Mouse (Mus musculus): ENCODE results near the gene Parvb. TPM values are rescaled to one million over a fixed set of nuclear protein-coding genes. Genes with fewer than 3 reads are reported as not detected.

The Parvb gene
- polyA plus RNA-seq, 3 experiments from 2014 or later, result 0.89 to 2.1 TPM; not detected in 1

DNA sequence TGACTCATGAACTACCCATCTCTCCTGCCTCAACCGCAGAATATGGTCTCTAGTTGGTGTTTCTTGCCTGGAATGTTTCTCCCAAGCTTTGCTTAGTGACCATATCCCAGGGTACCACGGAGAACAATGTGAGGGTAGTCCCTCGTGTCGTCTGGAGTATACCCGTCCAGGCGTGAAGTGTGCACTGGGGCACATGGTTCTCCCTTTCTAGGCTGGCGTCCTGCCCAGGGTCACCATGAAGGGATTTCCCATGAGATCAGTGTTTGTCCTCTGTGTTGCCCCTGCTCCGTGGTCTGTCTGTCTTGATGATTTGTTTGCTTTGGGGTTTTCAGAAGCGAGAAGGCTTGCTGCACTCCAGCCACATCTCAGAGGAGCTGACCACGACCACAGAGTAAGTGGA lies 63.4 kb downstream of the Parvb start:
- no peak for ATAC-seq

GRCm38 (mm10) chr15:84297454-84297853 lies 65.6 kb downstream of the Parvb start:
- ATAC-seq, result no peak

DNA sequence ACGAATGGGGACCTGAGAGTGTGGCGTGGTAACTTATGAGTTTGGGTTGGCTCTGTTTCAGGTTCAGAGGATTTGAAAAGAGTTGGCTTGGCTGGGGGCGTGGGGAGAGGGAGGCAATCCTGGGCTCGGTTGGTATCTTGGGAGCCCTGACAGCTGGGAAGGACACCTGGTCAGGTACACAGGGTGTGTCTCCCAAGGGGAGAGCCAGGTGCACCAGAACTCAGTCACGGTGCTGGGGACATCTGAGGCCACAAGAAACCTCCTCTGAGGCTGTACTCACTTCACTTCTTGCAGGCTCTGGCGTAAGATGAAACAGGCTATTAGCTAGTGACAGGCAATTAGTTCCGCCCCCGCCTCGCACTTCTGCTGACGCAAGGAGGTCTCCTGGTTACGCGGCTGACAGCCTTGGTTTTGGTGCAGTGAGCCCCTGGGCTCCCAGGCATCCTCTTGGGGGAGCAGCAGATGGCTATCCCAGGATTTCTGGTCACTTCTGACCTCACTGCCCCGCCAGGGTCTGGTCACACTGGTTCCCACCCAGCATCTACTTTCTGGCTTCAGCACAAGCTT lies 67.0 kb downstream of the Parvb start:
- ATAC-seq, result no peak

- ATAC-seq, result no peak
Measured at GRCm38 (mm10) chr15:84299662-84300333, 68.0 kb downstream of the Parvb start.

- ATAC-seq, result no peak
Measured at GRCm38 (mm10) chr15:84300591-84300990, 68.7 kb downstream of the Parvb start.

DNA sequence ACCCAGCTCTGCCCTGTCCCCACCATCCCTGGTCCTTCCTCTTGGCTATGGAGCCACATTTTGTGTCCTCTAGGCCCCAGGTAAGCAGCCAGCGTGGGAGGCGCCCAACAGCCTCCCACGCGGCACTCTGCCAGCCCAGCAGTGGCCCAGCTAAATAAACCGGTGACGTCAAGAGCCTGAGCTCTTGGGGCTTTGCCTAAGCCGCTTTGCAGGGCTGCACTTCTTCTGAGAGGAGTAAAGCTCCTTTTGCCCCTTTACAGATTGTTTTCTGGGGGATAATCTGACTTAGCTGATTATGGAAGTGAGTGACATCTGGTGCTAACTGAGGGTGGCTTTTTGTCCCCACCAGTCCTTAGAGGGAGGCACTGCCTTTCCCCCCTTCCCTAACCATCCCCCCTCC lies 69.2 kb downstream of the Parvb start:
- ATAC-seq, result no peak

DNA sequence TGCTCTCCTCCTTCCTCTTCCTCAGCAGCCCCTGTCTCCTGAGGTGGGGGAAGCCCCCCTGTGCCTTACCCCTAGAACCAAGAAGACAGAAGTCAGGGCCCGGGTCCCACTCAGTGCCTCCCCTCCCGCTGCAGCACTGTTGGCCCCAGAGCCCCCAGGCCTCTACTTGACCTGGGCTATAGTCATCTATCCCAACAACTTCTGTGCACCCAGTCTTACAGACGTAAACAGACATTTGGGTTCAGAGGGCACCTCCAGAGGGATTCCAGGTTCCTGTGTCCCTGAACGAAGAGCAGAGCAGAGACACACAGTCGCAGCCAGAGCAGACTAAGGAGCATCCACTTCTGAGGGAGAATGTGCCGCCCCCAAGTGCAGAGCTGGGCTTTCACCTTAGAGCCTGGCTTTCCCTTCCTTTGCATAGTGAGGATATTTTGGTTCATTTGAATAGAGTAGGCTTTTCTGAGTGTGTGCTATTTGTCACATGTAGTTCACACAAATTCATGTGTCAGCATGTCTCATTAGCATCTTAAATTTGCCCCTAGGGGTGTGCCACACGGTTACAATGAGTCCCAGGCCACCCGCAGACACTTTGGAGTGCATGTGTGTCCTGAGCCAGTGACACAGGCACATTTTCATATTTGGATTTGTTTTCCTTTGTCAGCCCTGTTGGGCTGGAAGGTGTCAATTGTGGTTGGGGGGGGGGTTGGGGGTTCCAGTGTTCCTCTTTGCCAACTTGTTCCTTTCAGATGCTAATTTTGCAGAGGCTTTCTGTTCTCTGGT lies 70.0 kb downstream of the Parvb start:
- no peak for ATAC-seq

DNA sequence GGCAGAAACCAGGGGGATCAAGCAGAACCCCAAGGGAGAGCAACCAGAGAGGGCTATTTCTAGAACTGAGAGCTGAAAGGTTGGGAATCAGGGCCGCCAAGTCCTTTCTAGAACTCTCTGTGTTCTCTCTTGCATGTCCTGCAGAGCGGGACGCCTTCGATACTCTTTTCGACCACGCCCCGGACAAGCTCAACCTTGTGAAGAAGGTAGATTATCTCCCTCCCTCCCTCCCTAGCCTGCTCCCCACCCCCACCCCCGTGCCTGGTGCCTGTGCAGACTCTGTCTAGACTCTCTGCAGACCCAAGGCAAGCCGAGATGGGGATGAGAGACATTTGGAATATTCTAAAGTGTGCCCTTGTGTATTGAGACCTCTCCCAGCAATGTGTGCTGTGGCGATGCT lies 71.4 kb downstream of the Parvb start:
- no peak for ATAC-seq

DNA sequence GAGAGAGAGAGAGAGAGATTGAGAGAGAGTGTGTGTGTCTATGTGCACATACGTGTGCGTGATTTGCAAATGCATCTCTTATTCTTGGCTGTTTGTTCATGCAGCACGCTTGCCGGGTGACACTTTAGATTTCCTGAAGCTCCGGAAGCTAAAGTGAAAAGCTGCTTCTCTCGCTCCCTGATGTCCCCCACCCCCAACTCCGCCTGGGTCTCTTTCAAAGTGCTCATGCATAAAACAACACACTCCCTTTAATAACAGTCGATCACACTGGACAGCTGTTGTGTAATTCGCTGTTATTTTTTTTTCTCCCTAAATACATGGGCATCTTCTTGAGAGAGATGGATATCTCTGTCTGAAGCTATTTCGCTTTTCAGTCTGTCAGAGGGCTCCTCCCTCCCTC lies 73.5 kb downstream of the Parvb start:
- ATAC-seq, result no peak

- no peak for ATAC-seq
Measured at GRCm38 (mm10) chr15:84310271-84310670, 78.4 kb downstream of the Parvb start.

- no peak for ATAC-seq
Measured at GRCm38 (mm10) chr15:84311295-84312085, 79.6 kb downstream of the Parvb start.

- no peak for ATAC-seq
Measured at GRCm38 (mm10) chr15:84312878-84313565, 81.2 kb downstream of the Parvb start.

DNA sequence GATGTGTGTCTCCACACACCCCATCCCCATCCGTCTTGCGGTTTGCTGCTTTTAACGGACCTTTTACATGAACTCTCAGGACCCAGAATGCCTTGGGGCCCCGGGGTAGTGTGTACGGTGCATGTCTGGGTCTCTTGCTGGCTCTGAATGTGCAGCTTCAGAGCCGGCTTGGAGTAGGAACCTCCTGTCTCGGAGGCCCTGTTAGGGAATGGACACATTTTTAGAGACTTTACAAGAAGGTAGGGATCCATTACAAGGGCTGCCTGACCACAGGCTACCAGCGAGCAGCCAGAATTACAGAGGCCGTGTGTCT lies 81.7 kb downstream of the Parvb start:
- ATAC-seq, result peak; percentile 75

GRCm38 (mm10) chr15:84314420-84315080 lies 82.7 kb downstream of the Parvb start:
- no peak for ATAC-seq

DNA sequence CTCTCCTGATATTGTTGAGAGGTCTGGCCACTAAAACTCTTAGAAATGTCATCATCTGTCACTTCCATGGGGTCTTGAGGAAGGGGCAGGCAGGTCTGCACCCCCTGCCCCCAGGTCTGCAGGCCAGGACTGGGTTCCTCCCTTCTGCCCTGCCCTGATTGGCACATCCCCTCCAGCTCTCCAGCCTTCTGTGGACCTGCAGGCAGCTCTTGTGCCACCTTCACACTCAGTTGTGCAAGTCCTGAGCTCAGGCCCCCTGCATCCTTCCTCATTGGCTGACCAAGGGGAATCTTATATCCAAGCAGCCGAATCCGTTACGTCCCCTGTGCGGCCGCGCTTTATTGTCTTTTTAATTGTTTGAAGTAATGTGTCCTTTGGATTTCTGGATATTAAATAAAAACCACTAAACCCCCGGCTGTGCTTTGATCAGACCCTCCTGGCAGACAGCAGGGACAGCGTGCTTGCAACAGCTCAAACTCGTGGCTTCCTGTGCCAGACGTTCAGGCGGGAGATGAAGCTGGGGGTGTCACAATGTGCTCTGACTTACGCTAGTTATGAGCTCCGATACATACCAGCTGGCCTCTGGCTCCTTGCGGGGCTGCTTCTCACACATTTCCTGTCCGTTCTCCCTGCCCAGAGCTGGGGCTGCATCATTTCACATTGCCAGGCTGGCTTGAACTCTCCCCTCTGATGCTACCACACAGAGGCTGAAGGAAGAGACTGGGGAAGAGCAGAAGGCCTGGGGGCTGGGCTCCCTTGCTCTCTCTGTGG lies 83.6 kb downstream of the Parvb start:
- ATAC-seq, result no peak

- ATAC-seq, result no peak
Measured at GRCm38 (mm10) chr15:84319393-84319792, 87.5 kb downstream of the Parvb start.

DNA sequence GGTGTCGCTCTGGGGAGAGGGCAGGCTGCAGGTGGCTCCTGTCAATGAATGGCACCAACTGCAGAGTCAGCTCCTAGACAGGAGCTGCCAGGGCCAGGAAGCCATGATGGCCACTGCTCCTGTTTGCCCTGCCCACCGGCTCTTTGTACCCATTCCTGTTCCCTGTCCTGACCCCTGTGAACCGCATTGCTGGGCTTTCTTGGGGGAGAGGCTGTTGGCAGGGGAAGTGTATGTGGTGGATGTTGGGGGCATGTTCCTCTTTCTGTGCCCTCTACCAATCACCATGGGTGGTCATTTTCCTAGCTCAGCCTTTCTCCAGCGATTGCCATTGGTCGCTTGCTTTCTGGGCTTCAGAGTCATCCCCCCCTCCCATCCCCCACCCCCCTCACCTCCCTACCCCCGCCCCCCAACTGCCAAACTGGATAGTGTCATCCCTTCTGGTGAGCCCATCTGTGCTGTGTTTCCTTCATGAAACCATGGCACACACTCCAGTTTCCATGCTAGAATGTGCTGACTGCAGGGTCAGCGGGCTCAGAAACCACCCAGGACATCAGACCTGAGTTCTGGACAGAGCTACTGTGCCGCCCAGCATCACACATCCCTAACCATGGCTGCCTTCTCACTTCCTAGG lies 89.8 kb downstream of the Parvb start:
- ATAC-seq, result no peak

DNA sequence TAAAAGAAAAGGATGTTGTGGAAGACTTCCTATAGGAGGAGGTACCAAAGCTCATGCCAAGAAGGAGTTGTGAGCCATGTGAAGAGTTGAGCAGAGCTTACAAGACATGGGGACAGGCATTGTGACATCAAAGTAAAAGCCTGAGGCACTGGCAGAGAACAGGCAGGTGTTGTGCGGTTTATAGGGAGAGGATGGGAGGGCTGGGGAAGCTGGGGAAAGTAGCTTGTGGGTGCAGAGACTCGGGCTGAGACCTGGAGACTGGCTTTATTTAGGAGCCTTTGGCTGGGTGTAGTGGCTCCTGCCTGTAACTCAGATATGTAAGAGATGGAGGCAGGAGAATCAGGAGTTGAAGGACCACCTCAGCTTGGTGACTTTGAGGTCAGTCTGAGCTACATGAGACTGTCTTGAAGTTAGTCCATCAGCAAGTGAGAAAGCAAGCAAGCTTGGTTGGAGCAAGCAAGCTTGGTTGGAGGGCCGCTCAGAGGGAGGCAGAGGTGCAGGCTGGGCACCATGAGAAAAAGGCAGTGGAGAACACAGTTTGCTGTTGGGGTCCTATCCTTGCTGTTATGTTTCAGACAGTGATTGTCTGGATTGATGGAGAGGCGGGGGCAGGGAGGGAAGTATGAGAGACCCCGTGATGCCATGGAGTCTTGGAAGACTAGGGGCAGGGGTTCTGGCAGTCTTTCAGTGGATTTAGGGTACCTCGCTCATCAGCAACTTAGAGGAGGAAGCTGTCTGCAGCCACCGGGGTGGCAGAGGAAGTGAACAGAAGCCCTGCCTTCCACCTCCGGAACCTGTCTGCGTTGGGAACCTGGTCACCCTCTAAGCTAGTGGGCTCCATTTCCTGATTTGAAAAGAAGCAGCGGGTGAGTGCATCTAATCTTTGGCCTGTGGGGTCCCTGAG lies 92.4 kb downstream of the Parvb start, which contains the start of gene Parvg:
Gene Parvg, plus strand, starts transcription at position 61 of the 904 bp plus-strand sequence.
- peak; percentile 84 for ATAC-seq

- peak; percentile 29 for ATAC-seq
Measured at GRCm38 (mm10) chr15:84324870-84325553, 93.2 kb downstream of the Parvb start.

All from inflammation-experienced regulatory T-cells, adult 6 months (primary cell).